Mouse (Mus musculus) adrenal gland, adult 2 months (tissue): ENCODE results near the gene Odf4. TPM values are rescaled to one million over a fixed set of nuclear protein-coding genes. Genes with fewer than 3 reads are reported as not detected.

Source experiments
- polyA plus RNA-seq: library from polyadenylated mRNA; depleted of rRNA; stranded (reverse); fragments of >200 nt; gene quantifications from 2 replicates; pipeline ENCODE4 v1.2.3, GENCODE M21; 2012; rRNA removed
- total RNA-seq, 2 experiments: library from RNA; stranded (reverse); gene quantifications; 2 replicates each; pipeline ENCODE4 v1.2.3; 2021

Gene Odf4
- total and polyA plus RNA-seq, 3 experiments: not detected

Other genes starting within 250 kb of the Odf4 start
- 10 to 100 TPM; 31.8 to 43.8 TPM for gene Myh10, start 235.5 kb downstream of the Odf4 start, total RNA-seq
- gene Myh10, start 235.5 kb downstream of the Odf4 start, polyA plus RNA-seq: 9.4 and 10.1 TPM in 2 replicates
- gene Ndel1, start 55.2 kb downstream of the Odf4 start, total RNA-seq: 10 to 100 TPM; 60.6 to 98.0 TPM
- gene Ndel1, start 55.2 kb downstream of the Odf4 start, polyA plus RNA-seq: 156 and 186 TPM in 2 replicates
- under 1 TPM in 1 of 2 experiments, not detected in 1; 0.09 TPM for gene Rnf222, start 38.5 kb downstream of the Odf4 start, total RNA-seq
- 0.23 and 0.39 TPM in 2 replicates for gene Rnf222, start 38.5 kb downstream of the Odf4 start, polyA plus RNA-seq
- gene Rpl26, start 25.5 kb downstream of the Odf4 start, total RNA-seq: 1,000 to 10,000 TPM; 1,114 to 1,327 TPM
- gene Rpl26, start 25.5 kb downstream of the Odf4 start, polyA plus RNA-seq: 146 and 179 TPM in 2 replicates
- 10 to 100 TPM; 15.2 to 21.6 TPM for gene Arhgef15, start 30.4 kb upstream of the Odf4 start, total RNA-seq
- gene Arhgef15, start 30.4 kb upstream of the Odf4 start, polyA plus RNA-seq: 133 and 183 TPM in 2 replicates
- gene Slc25a35, start 41.0 kb upstream of the Odf4 start, total RNA-seq: 10 to 100 TPM; 40.4 to 45.9 TPM
- 61.3 and 78.3 TPM in 2 replicates for gene Slc25a35, start 41.0 kb upstream of the Odf4 start, polyA plus RNA-seq
- 10 to 100 TPM; 13.5 to 31.2 TPM for gene Rangrf, start 48.1 kb upstream of the Odf4 start, total RNA-seq
- gene Rangrf, start 48.1 kb upstream of the Odf4 start, polyA plus RNA-seq: 16.9 and 17.8 TPM in 2 replicates
- 10 to 100 TPM; 23.7 to 28.6 TPM for gene Pfas, start 81.4 kb upstream of the Odf4 start, total RNA-seq
- 14.5 and 16.7 TPM in 2 replicates for gene Pfas, start 81.4 kb upstream of the Odf4 start, polyA plus RNA-seq
- 10 to 100 TPM; 21.8 to 26.6 TPM for gene Ctc1, start 88.8 kb upstream of the Odf4 start, total RNA-seq
- 37.8 and 39.7 TPM in 2 replicates for gene Ctc1, start 88.8 kb upstream of the Odf4 start, polyA plus RNA-seq
- gene Aurkb, start 118.6 kb upstream of the Odf4 start, total RNA-seq: 1 to 10 TPM; 1.7 to 2.8 TPM
- 10.8 and 11.2 TPM in 2 replicates for gene Aurkb, start 118.6 kb upstream of the Odf4 start, polyA plus RNA-seq
- 10 to 100 TPM; 21.3 to 26.4 TPM for gene Borcs6, start 132.6 kb upstream of the Odf4 start, total RNA-seq
- 38.9 and 41.4 TPM in 2 replicates for gene Borcs6, start 132.6 kb upstream of the Odf4 start, polyA plus RNA-seq
- gene Tmem107, start 143.7 kb upstream of the Odf4 start, total RNA-seq: 10 to 100 TPM in 1 of 2 experiments, 1 to 10 TPM in 1; 9.5 to 16.9 TPM
- gene Tmem107, start 143.7 kb upstream of the Odf4 start, polyA plus RNA-seq: 46.6 and 49.1 TPM in 2 replicates
- gene Vamp2, start 161.4 kb upstream of the Odf4 start, total RNA-seq: 100 to 1,000 TPM; 104 to 130 TPM
- gene Vamp2, start 161.4 kb upstream of the Odf4 start, polyA plus RNA-seq: 425 and 479 TPM in 2 replicates
- 10 to 100 TPM; 55.0 to 75.9 TPM for gene Per1, start 168.1 kb upstream of the Odf4 start, total RNA-seq
- gene Per1, start 168.1 kb upstream of the Odf4 start, polyA plus RNA-seq: 41.3 and 76.1 TPM in 2 replicates
- not detected for gene Hes7, start 193.3 kb upstream of the Odf4 start, total RNA-seq
- 1.3 and 1.6 TPM in 2 replicates for gene Hes7, start 193.3 kb upstream of the Odf4 start, polyA plus RNA-seq
- gene 9130213A22Rik, start 195.5 kb upstream of the Odf4 start, total RNA-seq: under 1 TPM; 0.59 to 0.78 TPM
- 2.3 and 3.0 TPM in 2 replicates for gene 9130213A22Rik, start 195.5 kb upstream of the Odf4 start, polyA plus RNA-seq
- 1 to 10 TPM in 1 of 2 experiments, under 1 TPM in 1; 0.79 to 1.0 TPM for gene Aloxe3, start 198.8 kb upstream of the Odf4 start, total RNA-seq
- 1.4 and 2.5 TPM in 2 replicates for gene Aloxe3, start 198.8 kb upstream of the Odf4 start, polyA plus RNA-seq
- not detected for gene Alox12b, start 229.9 kb upstream of the Odf4 start, total RNA-seq
- gene Alox12b, start 229.9 kb upstream of the Odf4 start, polyA plus RNA-seq: not detected in 2 replicates